Mouse (Mus musculus): ENCODE measurements around the gene Dusp14.

DNA sequence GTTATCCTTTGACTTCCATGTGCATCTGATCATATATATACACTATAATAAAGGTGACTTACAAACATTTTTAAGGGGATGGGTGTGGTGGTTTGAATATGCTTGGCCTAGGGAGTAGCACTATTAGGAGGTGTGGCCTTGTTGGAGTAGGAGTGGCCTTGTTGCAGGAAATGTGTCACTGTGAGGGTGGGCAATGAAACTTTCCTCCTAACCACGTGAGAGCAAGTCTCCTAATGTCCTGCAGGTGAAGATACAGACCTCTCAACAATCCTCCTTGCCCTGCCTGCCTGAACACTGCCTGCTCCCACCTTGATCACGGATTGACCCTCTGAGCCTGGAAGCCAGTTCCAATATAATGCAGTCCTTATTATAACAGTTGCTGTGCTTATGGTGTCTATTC lies 38.1 kb upstream of the Dusp14 start:
- TF ChIP-seq POLR2A (IDR thresholded peaks at IDR 0.05; ENCODE audit: borderline replicate concordance, extremely low read depth, insufficient read depth, insufficient read length, poor library complexity, severe bottlenecking) = no peak
- no peak for TF ChIP-seq CTCF (IDR thresholded peaks at IDR 0.05; ENCODE audit: borderline replicate concordance, extremely low read depth, insufficient read depth, insufficient read length)
